Mouse (Mus musculus): ENCODE results near the gene Rasgef1b.

- TF ChIP-seq CTCF (IDR thresholded peaks at IDR 0.05): no peak
- TF ChIP-seq EP300 (IDR thresholded peaks at IDR 0.05): no peak
Measured at GRCm38 (mm10) chr5:99564501-99565323, 164.2 kb downstream of the Rasgef1b start.

Data from lung, postnatal 0 days (tissue).